Mouse (Mus musculus) 416B (cell line): ENCODE measurements at regions not wholly inside any gene's neighbourhood (a gene's known extent, or its start where the extent isn't known, plus 50 kb on each side); places are given as distances from the start of the nearest gene placed in this dataset.

ENCODE experiments used
- DNase-seq: peaks from one replicate; pipeline ENCODE4 v3.0.0; 2011; ENCODE audit warnings: low read depth

GRCm38 (mm10) chr5:64653764-64654163 lies 149.4 kb upstream of the Klf3 start:
- DNase-seq, result no peak

GRCm38 (mm10) chr5:64655286-64655685 lies 147.9 kb upstream of the Klf3 start:
- no peak for DNase-seq

GRCm38 (mm10) chr5:64661959-64662358 lies 141.2 kb upstream of the Klf3 start:
- no peak for DNase-seq

GRCm38 (mm10) chr5:64662476-64662875 lies 140.7 kb upstream of the Klf3 start:
- no peak for DNase-seq

GRCm38 (mm10) chr5:64663766-64664165 lies 139.4 kb upstream of the Klf3 start:
- no peak for DNase-seq

- DNase-seq, result no peak
These were observed 138.1 kb upstream of the Klf3 start for GRCm38 (mm10) chr5:64665064-64665463.

- no peak for DNase-seq
These were observed 136.9 kb upstream of the Klf3 start for GRCm38 (mm10) chr5:64666256-64666655.

- DNase-seq, result no peak
These were observed 136.1 kb upstream of the Klf3 start for GRCm38 (mm10) chr5:64667053-64667452.

- DNase-seq, result no peak
These were observed 129.3 kb upstream of the Klf3 start for GRCm38 (mm10) chr5:64673861-64674260.

- no peak for DNase-seq
These were observed 126.8 kb upstream of the Klf3 start for GRCm38 (mm10) chr5:64676214-64676945.

- peak; percentile 65 for DNase-seq
These were observed 126.1 kb upstream of the Klf3 start for GRCm38 (mm10) chr5:64676946-64677588.

- no peak for DNase-seq
These were observed 124.5 kb upstream of the Klf3 start for GRCm38 (mm10) chr5:64678706-64679105.

GRCm38 (mm10) chr5:64679996-64680625 lies 123.1 kb upstream of the Klf3 start:
- no peak for DNase-seq

GRCm38 (mm10) chr5:64681161-64681560 lies 122.0 kb upstream of the Klf3 start:
- DNase-seq, result no peak

- DNase-seq, result peak; percentile 87
These were observed 120.8 kb upstream of the Klf3 start for GRCm38 (mm10) chr5:64682326-64682845.

GRCm38 (mm10) chr5:64683419-64683818 lies 119.8 kb upstream of the Klf3 start:
- no peak for DNase-seq

GRCm38 (mm10) chr5:64684275-64684674 lies 118.9 kb upstream of the Klf3 start:
- no peak for DNase-seq

GRCm38 (mm10) chr5:64690148-64690547 lies 113.0 kb upstream of the Klf3 start:
- no peak for DNase-seq

GRCm38 (mm10) chr5:64691406-64692100 lies 111.6 kb upstream of the Klf3 start:
- no peak for DNase-seq

- DNase-seq, result no peak
These were observed 110.9 kb upstream of the Klf3 start for GRCm38 (mm10) chr5:64692335-64692734.

- DNase-seq, result no peak
These were observed 109.6 kb upstream of the Klf3 start for GRCm38 (mm10) chr5:64693616-64694015.

GRCm38 (mm10) chr5:64694606-64695005 lies 108.6 kb upstream of the Klf3 start:
- DNase-seq, result no peak
